Mouse (Mus musculus) myocyte (in vitro differentiated cells): ENCODE measurements around the gene Slc35e3. TPM values are rescaled to one million over a fixed set of nuclear protein-coding genes. Genes with fewer than 3 reads are reported as not detected.

Source experiments
- H3K27me3 ChIP-seq: one replicate; pipeline ENCODE4 v1.6.1; 2011; ENCODE audit not compliant: control insufficient read depth, insufficient read depth, insufficient read length
- H3K36me3 ChIP-seq: one replicate; pipeline ENCODE4 v1.6.1; 2011; ENCODE audit not compliant: control insufficient read depth, insufficient read depth
- H3K4me2 ChIP-seq: one replicate; pipeline ENCODE4 v1.6.1; 2011; ENCODE audit warnings: low read depth, control low read depth
- H3K4me3 ChIP-seq: one replicate; pipeline ENCODE4 v1.5.1; 2011; ENCODE audit warnings: mild to moderate bottlenecking, control low read depth, moderate library complexity
- H3K79me2 ChIP-seq: one replicate; pipeline ENCODE4 v1.6.1; 2011; ENCODE audit not compliant: control insufficient read depth, insufficient read depth
- H3ac ChIP-seq: one replicate; pipeline ENCODE4 v1.6.1; 2011; ENCODE audit not compliant: control insufficient read depth, insufficient read length
- CEBPB ChIP-seq: IDR thresholded peaks from 2 replicates; pipeline ENCODE4 v1.6.1; 2011; ENCODE audit warnings: mild to moderate bottlenecking, moderate library complexity; ENCODE audit not compliant: poor library complexity, insufficient read depth, severe bottlenecking
- E2F4 ChIP-seq: IDR thresholded peaks from one replicate; pipeline ENCODE4 v1.6.1; 2011; ENCODE audit warnings: mild to moderate bottlenecking, control low read depth, moderate library complexity; ENCODE audit not compliant: insufficient read depth
- MAX ChIP-seq: IDR thresholded peaks from one replicate; pipeline ENCODE4 v1.6.1; 2011; ENCODE audit warnings: low read depth, mild to moderate bottlenecking, control low read depth
- MYOD1 ChIP-seq, 3 experiments: IDR thresholded peaks; one replicate each; pipeline ENCODE4 v1.6.1; 2011; ENCODE audit warnings: control low read depth in 2 of 3, low read depth in 2 of 3, mild to moderate bottlenecking in 2 of 3, moderate library complexity in 1 of 3; ENCODE audit not compliant: insufficient read length in 2 of 3, control insufficient read depth in 1 of 3
- MYOG ChIP-seq, 3 experiments: IDR thresholded peaks; one replicate each; pipeline ENCODE4 v1.6.1; 2011; ENCODE audit warnings: control low read depth in 2 of 3, low read depth in 2 of 3, mild to moderate bottlenecking in 2 of 3; ENCODE audit not compliant: insufficient read length in 2 of 3, control insufficient read depth in 1 of 3, insufficient read depth in 1 of 3
- POLR2A ChIP-seq: IDR thresholded peaks from one replicate; pipeline ENCODE4 v1.6.1; 2011; ENCODE audit warnings: low read depth, mild to moderate bottlenecking, control low read depth, moderate library complexity; ENCODE audit not compliant: insufficient read length
- POLR2AphosphoS2 ChIP-seq: IDR thresholded peaks from one replicate; pipeline ENCODE4 v1.6.1; 2011; ENCODE audit warnings: low read depth, control low read depth; ENCODE audit not compliant: insufficient read length
- REST ChIP-seq: IDR thresholded peaks from one replicate; pipeline ENCODE4 v1.6.1; 2011; ENCODE audit warnings: mild to moderate bottlenecking, control low read depth, moderate library complexity; ENCODE audit not compliant: insufficient read depth, insufficient read length
- SRF ChIP-seq: IDR thresholded peaks from one replicate; pipeline ENCODE4 v1.6.1; 2011; ENCODE audit warnings: low read depth; ENCODE audit not compliant: control insufficient read depth, insufficient read length
- TCF12 ChIP-seq: IDR thresholded peaks from one replicate; pipeline ENCODE4 v1.6.1; 2011; ENCODE audit warnings: mild to moderate bottlenecking, control low read depth; ENCODE audit not compliant: poor library complexity, insufficient read depth, severe bottlenecking
- TCF3 ChIP-seq: IDR thresholded peaks from one replicate; pipeline ENCODE4 v1.6.1; 2011; ENCODE audit warnings: low read depth, control low read depth; ENCODE audit not compliant: insufficient read length
- USF1 ChIP-seq: IDR thresholded peaks from one replicate; pipeline ENCODE4 v1.6.1; 2011; ENCODE audit warnings: low read depth, mild to moderate bottlenecking, control low read depth, moderate library complexity
- polyA plus RNA-seq: library from polyadenylated mRNA; unstranded; fragments of >200 nt; fragmentation: generic; extraction: Trizol; gene quantifications from one replicate; pipeline ENCODE4 v1.2.1, GENCODE M21; 2012; ENCODE audit warnings: missing spikeins

Gene Slc35e3
- polyA plus RNA-seq, 1 experiment = 9.2 TPM

DNA sequence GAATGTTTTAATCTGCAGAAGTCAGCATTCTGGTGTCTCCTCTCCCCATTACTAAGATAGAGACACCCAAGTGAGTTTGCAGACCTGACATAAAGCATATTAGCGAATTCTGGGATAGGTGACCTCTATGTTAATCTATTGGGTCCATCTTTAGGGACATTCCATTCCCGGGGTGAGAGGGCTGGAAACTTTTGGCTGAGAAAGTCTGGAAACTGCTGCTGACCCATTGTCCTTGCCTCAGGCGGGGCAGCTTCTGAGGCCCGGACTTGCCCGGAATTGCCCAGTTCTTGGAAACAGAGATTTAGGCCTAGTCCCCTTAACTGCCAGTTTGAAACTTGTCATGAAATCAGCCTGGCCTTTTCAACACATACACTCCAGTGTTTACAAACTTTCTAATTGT, 34.8 kb downstream of the Slc35e3 start:
- TF ChIP-seq TCF12 (no peak), CEBPB (no peak), MYOG (IDR thresholded peaks at IDR 0.05; ENCODE audit: control insufficient read depth in 1 of 3, insufficient read depth in 1 of 3, insufficient read length in 2 of 3, low read depth in 2 of 3) (no peak), USF1 (no peak), SRF (no peak), MAX (no peak), POLR2AphosphoS2 (no peak), POLR2A (no peak), REST (no peak), MYOD1 (IDR thresholded peaks at IDR 0.05; ENCODE audit: control insufficient read depth in 1 of 3, insufficient read length in 2 of 3, low read depth in 2 of 3) (no peak), E2F4 (no peak), TCF3 (no peak)
- H3ac ChIP-seq = no peak overlapping the region
- H3K79me2 ChIP-seq = peaks cover 35% of the 10 kb centered on the region
- H3K27me3 ChIP-seq = no peaks in the 10 kb centered on the region
- H3K4me3 ChIP-seq = peak overlapping the region; percentile 86
- H3K4me2 ChIP-seq = peak overlapping the region; percentile 82
- peaks cover 14% of the 10 kb centered on the region for H3K36me3 ChIP-seq

DNA sequence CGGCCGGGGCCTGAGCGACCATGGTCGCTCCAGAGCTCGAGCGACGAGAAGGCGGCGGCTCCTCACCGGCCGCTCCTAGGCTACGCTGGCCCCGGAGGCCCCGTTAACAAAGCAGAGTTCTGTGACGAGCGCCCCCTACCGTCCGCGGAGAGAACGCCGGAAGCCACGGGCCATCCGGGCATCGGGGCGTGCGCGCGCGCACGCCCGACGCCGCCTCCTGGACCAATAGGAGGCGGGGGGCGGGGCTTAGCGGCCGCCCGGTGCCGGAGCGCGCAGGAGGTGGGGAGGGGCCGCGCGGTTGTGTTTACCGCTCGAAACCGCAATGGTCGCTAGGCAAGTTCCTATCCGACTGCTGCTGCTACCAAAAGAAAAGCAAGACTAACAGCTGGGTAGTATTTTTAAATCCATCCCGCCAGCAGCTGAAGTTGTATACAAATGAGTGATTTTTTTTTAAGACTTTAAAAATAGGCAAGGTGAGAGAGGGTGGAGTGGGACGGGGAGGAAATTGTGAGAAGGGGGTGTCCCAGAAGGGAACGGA, 35.5 kb downstream of the Slc35e3 start, which contains the start of gene Mdm2:
TSS of gene Mdm2 (minus strand) at position 155 of the 538 bp plus-strand sequence.
- peaks cover 15% of the 10 kb centered on the region for H3K36me3 ChIP-seq
- peaks cover 42% of the 10 kb centered on the region for H3K79me2 ChIP-seq
- H3K4me2 ChIP-seq = peak within 1 kb of the TSS; percentile 82
- peak; percentile 25 for TF ChIP-seq TCF12
- no peak for TF ChIP-seq SRF
- TF ChIP-seq USF1 = no peak
- no peak for TF ChIP-seq CEBPB
- TF ChIP-seq MYOD1 (IDR thresholded peaks at IDR 0.05; ENCODE audit: control insufficient read depth in 1 of 3, insufficient read length in 2 of 3, low read depth in 2 of 3) = peak in 2 of 3 experiments; percentile 48 to 74
- peak in 2 of 3 experiments; percentile 58 to 98 for TF ChIP-seq MYOG (IDR thresholded peaks at IDR 0.05; ENCODE audit: control insufficient read depth in 1 of 3, insufficient read depth in 1 of 3, insufficient read length in 2 of 3, low read depth in 2 of 3)
- TF ChIP-seq POLR2A = peak; percentile 69
- TF ChIP-seq POLR2AphosphoS2 = peak; percentile 62
- peak; percentile 34 for TF ChIP-seq E2F4
- H3ac ChIP-seq = peak within 1 kb of the TSS; percentile 74
- H3K27me3 ChIP-seq = no peaks in the 10 kb centered on the region
- peak within 1 kb of the TSS; percentile 86 for H3K4me3 ChIP-seq

DNA sequence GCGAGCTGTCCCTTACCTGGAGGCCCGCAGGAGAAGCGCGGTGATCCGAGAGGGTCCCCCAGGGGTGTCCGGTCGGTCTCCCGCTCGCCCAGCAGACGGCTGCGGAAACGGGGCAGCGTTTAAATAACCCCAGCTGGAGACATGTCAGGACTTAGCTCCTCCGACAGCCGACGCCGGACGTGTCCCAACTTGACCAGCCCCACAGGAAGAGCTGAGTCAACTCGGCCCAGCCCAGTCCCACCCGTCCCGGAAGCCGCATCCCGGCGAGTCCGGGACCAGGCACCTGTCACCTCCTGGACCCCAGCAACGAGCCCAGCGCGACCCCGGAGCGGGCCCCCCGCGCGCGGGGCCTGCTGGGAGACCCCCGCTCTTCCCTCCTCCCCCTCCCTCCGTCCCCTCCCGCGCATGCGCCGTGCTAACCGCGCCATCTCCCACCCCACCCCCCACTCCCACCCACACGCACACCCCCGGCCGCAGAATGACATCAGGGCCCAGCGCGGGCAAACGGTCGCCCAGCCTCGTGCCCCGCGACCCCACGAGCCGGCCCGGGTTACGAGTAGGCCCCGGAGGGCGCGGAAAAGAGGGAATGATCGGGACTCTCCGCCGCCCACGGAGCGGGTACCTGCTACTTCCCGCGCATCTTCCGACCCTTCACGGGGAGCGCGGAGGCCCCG, 36.1 kb downstream of the Slc35e3 start:
- peak overlapping the region; percentile 74 for H3ac ChIP-seq
- peaks cover 19% of the 10 kb centered on the region for H3K36me3 ChIP-seq
- H3K4me3 ChIP-seq = peak overlapping the region; percentile 86
- peaks cover 48% of the 10 kb centered on the region for H3K79me2 ChIP-seq
- H3K27me3 ChIP-seq = no peaks in the 10 kb centered on the region
- peak overlapping the region; percentile 70 for H3K4me2 ChIP-seq
- no peak for TF ChIP-seq E2F4
- TF ChIP-seq POLR2AphosphoS2 = peak; percentile 69
- peak in 2 of 3 experiments; percentile 40 to 80 for TF ChIP-seq MYOD1 (IDR thresholded peaks at IDR 0.05; ENCODE audit: control insufficient read depth in 1 of 3, insufficient read length in 2 of 3, low read depth in 2 of 3)
- no peak for TF ChIP-seq TCF3
- peak in 1 of 3 experiments; percentile 69 for TF ChIP-seq MYOG (IDR thresholded peaks at IDR 0.05; ENCODE audit: control insufficient read depth in 1 of 3, insufficient read depth in 1 of 3, insufficient read length in 2 of 3, low read depth in 2 of 3)
- no peak for TF ChIP-seq MAX
- no peak for TF ChIP-seq REST
- no peak for TF ChIP-seq USF1
- TF ChIP-seq SRF = peak; percentile 42
- no peak for TF ChIP-seq TCF12
- no peak for TF ChIP-seq CEBPB
- TF ChIP-seq POLR2A = peak; percentile 66

DNA sequence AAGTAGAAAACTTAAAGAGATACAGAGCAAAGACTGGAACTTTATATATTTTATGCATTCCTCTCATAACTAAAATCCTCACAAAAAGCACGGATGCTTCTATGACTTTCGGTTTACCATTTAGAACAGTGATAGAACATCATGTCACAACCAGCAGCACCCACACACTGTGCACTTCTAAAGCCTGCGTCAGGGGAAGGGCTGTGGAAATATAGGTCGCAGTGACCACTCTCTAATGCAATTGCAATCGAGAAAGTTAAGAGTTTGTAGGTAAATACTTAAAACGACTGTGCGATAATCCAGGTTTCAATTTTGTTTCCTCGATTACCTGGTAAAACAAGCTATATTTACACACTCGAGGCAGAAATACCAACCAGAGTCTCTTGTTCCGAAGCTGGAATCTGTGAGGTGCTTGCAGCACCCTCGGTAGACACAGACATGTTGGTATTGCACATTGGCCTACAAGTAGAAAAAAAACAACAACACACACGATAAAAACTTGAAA, 36.8 kb downstream of the Slc35e3 start:
- Histone ChIP-seq H3K36me3 (peaks cover 26% of the 10 kb centered on the region), H3K4me3 (peak overlapping the region; percentile 86), H3K27me3 (no peaks in the 10 kb centered on the region), H3K4me2 (peak overlapping the region; percentile 70), H3K79me2 (peaks cover 55% of the 10 kb centered on the region), H3ac (peak overlapping the region; percentile 74)
- TF ChIP-seq TCF3 = no peak
- TF ChIP-seq REST = no peak
- no peak for TF ChIP-seq POLR2AphosphoS2
- no peak for TF ChIP-seq MYOG (IDR thresholded peaks at IDR 0.05; ENCODE audit: control insufficient read depth in 1 of 3, insufficient read depth in 1 of 3, insufficient read length in 2 of 3, low read depth in 2 of 3)
- no peak for TF ChIP-seq TCF12
